Mouse (Mus musculus) Muller cell, postnatal 12 days (primary cell): ENCODE data around the gene Cgref1.

Experiments used
- DNase-seq: peaks from one replicate; pipeline ENCODE4 v3.0.0-alpha.2; 2015; ENCODE audit errors: inconsistent ontology term

Cgref1 gene

DNA sequence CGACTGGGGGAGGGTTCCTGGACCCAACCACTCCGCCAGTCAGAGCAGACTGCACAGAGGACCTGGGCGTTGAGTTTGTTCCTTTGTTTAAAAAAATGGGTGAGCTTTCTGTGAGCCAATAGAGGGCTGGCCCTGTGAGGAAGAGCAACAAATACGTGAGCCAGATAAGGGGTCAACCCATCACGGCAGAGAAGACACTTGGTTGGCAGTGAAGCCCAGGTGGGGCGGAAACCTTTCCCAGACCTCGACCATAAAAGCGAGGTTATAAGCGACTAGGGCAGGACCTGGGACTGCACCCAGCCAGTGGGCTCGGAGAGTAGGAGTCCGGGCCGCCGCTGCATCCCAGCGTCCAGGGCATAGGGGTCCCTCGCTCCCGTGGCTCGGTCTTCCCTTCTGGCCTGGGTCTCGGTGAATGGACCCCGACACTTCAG is 58.0 kb downstream of the Cgref1 start:
- DNase-seq = peak; percentile 87

DNA sequence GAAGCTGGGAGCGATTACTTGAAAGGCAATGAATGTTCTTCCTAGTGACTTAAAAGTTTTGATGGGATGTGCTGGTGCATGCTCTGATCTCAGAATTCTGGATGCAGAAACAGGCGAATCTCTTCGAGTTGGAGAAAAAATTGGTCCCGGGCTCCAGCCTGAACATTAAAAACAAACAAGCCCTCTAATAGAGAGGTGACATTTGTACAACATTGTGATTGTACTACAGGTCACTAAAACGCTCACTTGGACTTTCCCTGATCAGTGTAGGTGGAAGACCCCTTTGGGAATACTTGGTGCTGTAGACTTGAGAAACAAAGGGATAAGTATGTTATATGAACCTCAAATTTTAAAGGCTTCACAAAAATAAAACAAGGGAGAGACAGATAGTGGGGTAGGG is 58.7 kb downstream of the Cgref1 start:
- no peak for DNase-seq

DNA sequence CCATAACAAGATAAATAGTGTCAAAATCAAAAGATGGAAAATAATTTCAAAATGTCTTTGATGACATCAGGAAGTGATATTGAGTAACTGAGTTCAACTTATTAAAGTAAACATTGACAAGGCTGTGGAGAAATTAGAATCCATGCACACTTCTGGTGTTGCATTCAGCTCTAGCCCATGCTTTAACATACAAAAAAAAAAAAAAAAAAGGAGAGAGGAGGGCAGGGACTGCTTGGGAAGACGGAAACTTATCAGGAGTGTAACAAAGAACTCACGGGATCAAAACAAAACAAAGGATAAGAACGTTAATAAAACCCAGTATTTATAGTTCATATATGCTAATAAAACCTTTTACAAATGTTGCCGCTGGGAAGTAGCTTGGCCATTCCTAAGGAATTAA is 59.2 kb downstream of the Cgref1 start:
- DNase-seq = no peak
